Mouse (Mus musculus): ENCODE measurements around the gene Zfp108.
"Not testable (repeated sequence)": the region's sequence is repeated elsewhere in the genome, so short reads cannot be mapped to it uniquely, and the experiment has no call there.

Gene Zfp108

GRCm38 (mm10) chr7:24254633-24255474 is at the start of gene Zfp108:
TSS of gene Zfp108 (plus strand) at chr7:24254794.
- DNase-seq (ENCODE audit: inconsistent ontology term), result peak; percentile 79

- DNase-seq (ENCODE audit: inconsistent ontology term), result peak; percentile 75
These were observed 46.9 kb upstream of the Zfp108 start for GRCm38 (mm10) chr7:24207488-24208261.

DNA sequence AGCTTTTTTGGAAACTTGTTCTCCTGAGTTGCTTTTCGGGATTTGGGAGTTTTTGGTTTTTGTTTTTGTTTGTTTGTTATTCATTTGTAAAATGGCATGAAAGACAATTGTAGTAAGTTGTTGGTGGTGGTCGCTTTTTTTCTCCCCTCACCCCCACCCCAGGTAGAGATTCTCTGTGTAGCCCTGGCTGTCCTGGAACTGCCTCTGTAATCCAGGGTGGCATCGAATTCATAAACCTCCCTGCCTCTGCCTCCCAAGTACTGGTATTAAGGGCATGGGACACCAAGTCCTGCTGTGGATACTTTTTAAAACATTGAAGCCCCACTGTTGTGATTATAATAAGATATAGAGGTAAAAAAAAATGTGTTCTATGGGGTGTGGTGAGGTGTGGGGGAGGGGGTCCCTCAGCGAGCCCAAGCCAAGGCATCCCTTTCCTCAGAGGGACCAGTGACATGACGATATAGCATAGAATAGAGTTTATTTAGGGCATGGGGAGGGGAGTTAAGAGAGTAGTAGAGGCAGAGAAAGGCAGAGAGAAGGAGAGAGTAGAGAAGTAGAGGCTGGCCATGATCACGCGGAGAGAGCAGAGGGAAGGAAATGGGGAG is 46.2 kb upstream of the Zfp108 start:
- no peak for DNase-seq (ENCODE audit: inconsistent ontology term)

DNA sequence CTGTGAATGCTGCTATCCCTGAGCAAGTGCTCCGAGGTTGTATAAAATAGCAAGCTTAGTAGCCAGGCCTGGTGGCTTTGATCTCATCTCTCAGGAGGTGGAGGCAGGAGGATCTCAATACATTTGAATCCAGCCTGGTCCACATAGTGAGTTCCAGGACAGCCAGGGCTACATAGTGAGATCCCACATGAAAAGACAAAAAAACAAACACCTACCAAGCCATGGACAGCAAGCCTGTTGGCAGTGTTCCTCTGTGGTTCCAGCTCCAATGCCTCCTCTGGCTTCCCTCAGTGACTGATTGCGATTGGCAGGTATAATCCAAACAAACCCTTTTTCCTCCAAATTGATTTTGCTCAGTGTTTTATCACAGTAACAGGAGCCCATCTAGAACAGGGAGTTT is 44.3 kb upstream of the Zfp108 start:
- DNase-seq (ENCODE audit: inconsistent ontology term), result no peak

GRCm38 (mm10) chr7:24211343-24211742 is 43.3 kb upstream of the Zfp108 start, which contains the start of gene Zfp111:
TSS of gene Zfp111 (minus strand) at chr7:24211443.
- DNase-seq (ENCODE audit: inconsistent ontology term), result no peak

GRCm38 (mm10) chr7:24237040-24237791 is 17.4 kb upstream of the Zfp108 start, which contains the start of gene Zfp109:
TSS of gene Zfp109 (minus strand) at chr7:24237560.
- peak; percentile 47 for DNase-seq (ENCODE audit: inconsistent ontology term)

DNA sequence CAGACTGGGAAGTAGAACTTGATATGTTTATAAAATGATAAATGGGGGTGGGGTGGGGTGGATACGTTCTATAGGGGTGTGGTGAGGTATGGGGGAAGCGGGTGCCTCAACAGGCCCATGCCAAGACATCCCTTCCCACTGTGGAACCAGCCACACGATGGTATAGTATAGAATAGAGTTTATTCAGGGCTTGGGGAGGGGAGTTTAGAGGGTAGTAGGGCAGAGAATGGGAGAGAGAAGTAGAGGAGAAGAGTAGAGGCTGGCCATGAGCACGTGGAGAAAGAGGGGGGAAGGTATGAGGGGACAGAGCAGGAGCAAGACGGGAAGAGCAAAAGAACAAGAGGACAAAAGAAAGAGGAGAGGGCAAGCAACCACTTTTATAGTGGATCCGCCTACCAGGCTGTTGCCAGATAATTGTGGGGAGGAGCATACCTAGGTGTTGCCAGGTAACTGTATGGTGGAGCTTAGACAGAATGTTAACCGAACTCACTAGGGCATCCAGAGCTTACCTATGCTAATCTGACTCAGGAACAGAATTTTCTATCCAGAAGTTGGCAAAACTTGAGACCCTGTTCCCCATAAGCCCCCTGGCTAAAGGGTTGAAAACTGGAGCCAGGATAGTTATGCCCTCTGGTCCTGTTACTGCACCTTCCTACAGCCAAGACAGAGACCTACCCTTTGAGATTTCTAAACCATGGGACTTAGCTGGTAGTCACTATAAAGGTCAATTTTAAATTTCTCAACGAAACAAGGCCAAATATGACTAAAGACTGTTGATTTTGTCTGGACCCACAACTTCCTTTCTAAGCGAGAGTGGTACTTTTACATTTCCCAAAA is 597 bp upstream of the Zfp108 start:
- peak; percentile 11 for DNase-seq (ENCODE audit: inconsistent ontology term)

GRCm38 (mm10) chr7:24259306-24259999 is 4.9 kb downstream of the Zfp108 start:
- no peak for DNase-seq (ENCODE audit: inconsistent ontology term)

DNA sequence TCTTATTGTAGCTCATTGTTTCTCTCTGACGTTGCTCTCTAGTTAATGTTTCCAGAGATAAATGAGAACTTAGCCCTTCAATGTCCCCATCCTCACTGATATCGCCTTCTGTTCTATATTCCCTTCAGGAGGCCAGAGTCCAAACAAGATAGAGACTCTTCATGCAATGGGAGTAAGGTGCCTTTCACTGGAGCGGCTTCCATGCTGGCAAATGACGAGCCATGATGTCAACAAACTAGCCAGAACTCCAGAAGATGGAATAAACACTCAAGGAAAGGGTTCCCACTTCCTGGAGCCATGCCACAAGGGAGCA is 5.4 kb downstream of the Zfp108 start:
- DNase-seq (ENCODE audit: inconsistent ontology term), result no peak

- DNase-seq (ENCODE audit: inconsistent ontology term), result peak; percentile 6
These were observed 13.9 kb downstream of the Zfp108 start for GRCm38 (mm10) chr7:24268176-24269155.

DNA sequence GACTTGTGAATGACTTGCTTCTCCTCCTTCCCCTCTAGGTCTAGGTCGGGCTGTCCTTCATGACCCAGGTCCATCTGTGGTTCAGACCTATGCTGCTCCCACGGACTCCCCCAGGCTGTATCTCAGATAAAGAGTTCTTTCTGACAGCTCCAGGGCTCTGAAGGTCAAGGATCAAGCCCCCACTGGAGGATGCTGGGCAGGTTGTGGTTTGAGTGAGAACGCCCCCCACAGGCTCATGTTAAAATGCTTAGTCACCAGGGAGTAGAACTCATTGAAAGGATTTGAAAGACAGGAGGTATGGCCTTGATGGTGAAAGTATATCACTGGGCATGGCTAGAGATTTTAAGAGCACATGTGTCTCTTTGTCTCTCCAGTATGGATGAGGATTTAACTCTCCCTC is 14.7 kb downstream of the Zfp108 start:
- no peak for DNase-seq (ENCODE audit: inconsistent ontology term)

DNA sequence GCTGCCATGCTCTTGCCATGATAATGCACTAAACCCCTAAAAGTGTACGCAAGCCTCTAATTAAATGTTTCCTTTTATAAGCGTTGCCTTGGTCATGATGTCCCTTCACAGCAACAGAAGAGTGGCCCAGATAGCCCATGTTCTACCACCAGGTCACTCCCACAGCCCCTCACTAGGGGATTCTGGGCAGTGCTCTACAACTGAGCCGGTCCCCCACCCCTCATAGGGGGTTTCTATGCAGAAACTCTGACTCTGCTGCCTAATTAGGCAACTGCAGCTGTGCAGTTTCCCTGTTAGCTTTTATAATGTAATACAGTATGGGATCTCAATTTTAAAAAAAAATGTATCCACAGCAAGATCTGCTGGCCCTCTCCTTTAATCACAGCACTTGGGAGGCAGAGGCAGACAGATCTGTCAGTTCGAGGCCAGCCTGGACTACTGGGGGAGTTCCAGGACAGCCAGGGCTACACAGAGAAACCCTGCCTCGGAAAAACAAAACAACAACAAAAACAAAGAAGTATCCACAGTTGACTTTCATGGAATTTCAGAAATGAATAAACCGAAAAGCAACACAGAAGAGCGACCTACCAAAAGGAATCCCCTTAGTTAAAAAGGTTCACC is 15.2 kb downstream of the Zfp108 start:
- no peak for DNase-seq (ENCODE audit: inconsistent ontology term)

DNA sequence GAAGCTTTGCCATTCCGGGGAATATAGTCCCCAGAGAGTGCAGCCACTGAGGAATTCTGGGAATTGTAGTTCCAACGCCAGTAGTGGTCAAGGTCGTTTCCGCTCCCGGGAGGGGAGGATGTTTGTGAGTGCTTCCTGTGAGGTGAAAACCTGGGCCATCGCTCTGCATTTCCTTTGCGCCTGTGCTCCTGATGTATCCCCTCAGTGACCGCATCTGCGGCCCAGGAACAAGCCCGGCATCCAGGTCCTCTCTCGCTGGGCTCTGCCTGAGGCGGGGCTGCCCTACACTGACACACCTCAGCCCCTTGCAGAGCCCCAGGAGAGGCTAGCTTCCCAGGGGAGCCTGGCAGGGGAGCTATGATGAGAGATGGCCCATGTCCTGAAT is 15.7 kb downstream of the Zfp108 start, which contains the start of gene Zfp93:
Gene Zfp93, plus strand, starts transcription at position 133 of the 385 bp plus-strand sequence.
- peak; percentile 83 for DNase-seq (ENCODE audit: inconsistent ontology term)

DNA sequence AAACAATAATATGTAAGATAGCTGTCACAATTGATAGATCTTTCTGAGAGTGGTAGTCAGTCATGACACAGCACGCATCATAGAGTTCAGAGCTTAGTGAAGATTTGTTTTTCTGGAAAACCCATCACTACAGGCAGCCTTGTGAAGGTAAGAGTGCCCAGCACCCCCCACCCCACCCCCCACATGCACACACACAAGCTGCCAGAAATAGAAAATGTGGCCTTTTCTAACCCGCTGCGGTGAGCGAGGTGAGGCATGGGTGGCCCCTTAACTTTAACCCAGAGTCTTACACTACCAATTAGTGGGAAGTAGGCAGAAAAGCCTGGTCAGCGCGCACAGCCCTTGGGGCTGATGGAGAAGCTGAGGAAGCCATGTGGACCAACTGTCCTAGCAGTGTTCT is 16.6 kb downstream of the Zfp108 start:
- no peak for DNase-seq (ENCODE audit: inconsistent ontology term)

GRCm38 (mm10) chr7:24274456-24274855 is 19.9 kb downstream of the Zfp108 start:
- DNase-seq (ENCODE audit: inconsistent ontology term), result no peak

DNA sequence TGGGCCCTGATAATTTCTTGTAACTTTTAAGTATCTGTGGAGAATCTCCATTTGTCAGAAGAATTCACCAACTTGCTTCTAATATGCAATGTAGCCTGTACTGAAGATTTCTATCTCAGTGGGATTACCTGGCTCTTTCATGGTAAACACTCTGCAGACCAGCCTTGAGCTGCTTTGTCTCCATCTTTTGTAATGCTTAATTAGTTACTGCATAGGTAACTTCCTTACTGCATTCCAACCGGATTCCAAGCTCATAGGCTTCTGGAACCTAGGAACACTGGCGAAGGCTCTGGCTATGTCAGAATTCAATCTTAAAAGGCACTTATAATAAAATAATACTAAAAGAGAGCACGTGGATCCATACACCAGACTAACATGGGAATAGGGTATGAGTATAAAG is 24.2 kb downstream of the Zfp108 start:
- DNase-seq (ENCODE audit: inconsistent ontology term), result not testable (repeated sequence)

- DNase-seq (ENCODE audit: inconsistent ontology term), result no peak
These were observed 25.6 kb downstream of the Zfp108 start for GRCm38 (mm10) chr7:24280031-24280857.

DNA sequence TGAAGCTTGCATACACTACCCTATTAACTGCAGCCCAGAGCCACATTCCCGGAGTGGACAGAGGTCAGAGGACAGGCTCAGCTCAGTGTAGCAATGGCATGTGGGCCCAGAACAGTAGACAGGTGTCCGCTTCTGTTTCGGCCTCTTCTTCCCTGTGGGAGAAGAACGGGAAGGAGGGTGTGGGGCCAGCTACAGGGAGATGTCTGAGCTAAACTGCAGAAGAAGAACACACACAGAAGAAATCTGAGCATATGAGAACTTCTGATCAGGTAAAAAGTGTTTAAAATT is 26.2 kb downstream of the Zfp108 start:
- no peak for DNase-seq (ENCODE audit: inconsistent ontology term)
